Mouse (Mus musculus): ENCODE results near the gene Creb5. TPM values are rescaled to one million over a fixed set of nuclear protein-coding genes. Genes with fewer than 3 reads are reported as not detected.

The Creb5 gene
- total RNA-seq, 1 experiment: 1.1 TPM

DNA sequence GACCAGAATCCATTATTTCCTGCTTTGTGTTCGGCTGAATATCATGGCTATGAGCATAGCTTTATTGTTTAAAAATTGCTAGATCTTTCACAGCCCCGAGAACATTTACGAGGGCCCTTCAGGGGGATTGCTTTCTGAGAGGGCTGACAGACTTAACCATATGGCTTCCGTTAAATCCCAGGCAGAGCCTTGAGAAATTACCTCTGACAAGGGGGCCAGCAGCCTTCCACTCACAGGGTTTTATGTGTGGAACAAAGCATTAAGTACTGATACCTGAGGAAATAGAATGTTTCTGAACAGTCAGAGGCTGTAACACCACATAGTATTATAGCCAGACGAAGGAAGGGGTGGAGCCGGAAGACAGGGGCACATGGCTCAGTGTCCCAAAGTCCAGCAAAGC, 165.2 kb downstream of the Creb5 start:
- Histone ChIP-seq H3K27ac (ENCODE audit: insufficient read depth, low read depth, low read length, poor library complexity, severe bottlenecking) (no peak overlapping the region), H3K4me3 (ENCODE audit: insufficient read depth in 1 of 2, low read depth in 1 of 2, low read length in 2 of 2, poor library complexity in 1 of 2, severe bottlenecking in 1 of 2) (no peak overlapping the region), H3K9ac (ENCODE audit: insufficient read depth, low read depth, low read length, poor library complexity, severe bottlenecking) (no peak overlapping the region), H3K36me3 (ENCODE audit: control insufficient read depth, insufficient read depth, low read length, poor library complexity, severe bottlenecking) (no peaks in the 10 kb centered on the region), H3K4me1 (ENCODE audit: control insufficient read depth in 2 of 2, insufficient read depth in 2 of 2, low read length in 2 of 2, poor library complexity in 1 of 2) (0 out of 4 replicates have a peak, but pooled peaks cover 0 to 2% of the 10 kb centered on the region in 2 experiments), H3K9me3 (ENCODE audit: control insufficient read depth, insufficient read depth, low read depth, low read length) (no peaks in the 10 kb centered on the region)
- DNase-seq (ENCODE audit: low read depth, low spot score): no peak
- in situ Hi-C loops (cut with MboI; ENCODE audit: low sequenced_read_pairs in 2 of 2, unreplicated experiment in 2 of 2): no loop called here
- no peak for TF ChIP-seq ZNF384 (IDR thresholded peaks at IDR 0.05; ENCODE audit: low read depth, low read length)
- no peak for TF ChIP-seq HCFC1 (IDR thresholded peaks at IDR 0.05; ENCODE audit: borderline replicate concordance, insufficient read depth, low read length)
- no peak for TF ChIP-seq ZC3H11A (IDR thresholded peaks at IDR 0.05; ENCODE audit: borderline replicate concordance, low read depth, low read length)
- TF ChIP-seq MAFK (IDR thresholded peaks at IDR 0.05; ENCODE audit: insufficient read depth, low read depth, low read length): no peak
- TF ChIP-seq CHD2 (IDR thresholded peaks at IDR 0.05; ENCODE audit: low read depth, low read length): no peak

DNA sequence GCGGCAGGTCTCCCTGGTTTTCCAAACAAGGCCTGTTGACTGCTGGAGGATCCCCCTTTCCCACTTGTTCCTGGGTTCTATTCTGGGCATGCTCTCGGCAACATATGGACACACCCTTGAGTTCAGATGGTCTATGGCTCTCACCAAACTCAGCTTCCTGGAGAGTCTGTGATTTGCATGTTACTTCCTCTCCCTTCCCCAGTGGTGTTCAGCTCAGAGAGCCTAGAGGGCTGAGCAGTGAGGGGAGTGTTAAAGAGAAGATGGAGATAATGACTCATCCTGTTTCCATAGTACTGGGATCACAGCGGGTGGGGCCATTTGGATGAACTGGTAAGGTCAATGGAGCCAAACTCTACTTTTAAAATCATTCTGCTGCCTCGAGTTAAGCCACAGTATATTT, 168.4 kb downstream of the Creb5 start:
- Histone ChIP-seq H3K9me3 (ENCODE audit: control insufficient read depth, insufficient read depth, low read depth, low read length) (no peaks in the 10 kb centered on the region), H3K9ac (ENCODE audit: insufficient read depth, low read depth, low read length, poor library complexity, severe bottlenecking) (no peak overlapping the region), H3K27ac (ENCODE audit: insufficient read depth, low read depth, low read length, poor library complexity, severe bottlenecking) (no peak overlapping the region), H3K36me3 (ENCODE audit: control insufficient read depth, insufficient read depth, low read length, poor library complexity, severe bottlenecking) (no peaks in the 10 kb centered on the region), H3K4me1 (ENCODE audit: control insufficient read depth in 2 of 2, insufficient read depth in 2 of 2, low read length in 2 of 2, poor library complexity in 1 of 2) (0 out of 4 replicates have a peak, but pooled peaks cover 0 to 2% of the 10 kb centered on the region in 2 experiments), H3K4me3 (ENCODE audit: insufficient read depth in 1 of 2, low read depth in 1 of 2, low read length in 2 of 2, poor library complexity in 1 of 2, severe bottlenecking in 1 of 2) (no peak overlapping the region)
- TF ChIP-seq ZC3H11A (IDR thresholded peaks at IDR 0.05; ENCODE audit: borderline replicate concordance, low read depth, low read length) (no peak), CHD2 (IDR thresholded peaks at IDR 0.05; ENCODE audit: low read depth, low read length) (no peak), ZNF384 (IDR thresholded peaks at IDR 0.05; ENCODE audit: low read depth, low read length) (no peak), MAFK (IDR thresholded peaks at IDR 0.05; ENCODE audit: insufficient read depth, low read depth, low read length) (no peak)
- peak; percentile 13 for DNase-seq (ENCODE audit: low read depth, low spot score)
- in situ Hi-C loops (cut with MboI; ENCODE audit: low sequenced_read_pairs in 2 of 2, unreplicated experiment in 2 of 2): no loop called here

DNA sequence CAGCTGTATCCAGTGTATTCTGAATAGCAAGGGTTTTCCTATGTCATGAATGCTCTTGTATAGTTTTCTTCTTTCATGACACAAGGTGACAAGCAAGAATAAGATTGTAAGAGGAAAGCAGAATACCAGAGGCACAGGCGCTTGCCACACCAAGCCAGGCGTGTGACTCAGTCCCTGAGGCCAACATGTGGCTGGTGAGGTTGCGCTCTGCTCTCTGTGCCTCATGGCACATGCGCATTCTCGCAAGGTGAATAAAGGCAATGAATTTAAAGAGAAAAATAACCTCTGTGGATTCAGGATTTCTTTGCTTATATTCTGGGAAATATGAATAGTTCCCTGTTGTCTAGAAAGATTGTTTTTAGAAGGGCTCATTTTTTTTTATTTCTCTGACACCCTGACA, 169.0 kb downstream of the Creb5 start:
- H3K36me3 ChIP-seq (ENCODE audit: control insufficient read depth, insufficient read depth, low read length, poor library complexity, severe bottlenecking): no peaks in the 10 kb centered on the region
- H3K9ac ChIP-seq (ENCODE audit: insufficient read depth, low read depth, low read length, poor library complexity, severe bottlenecking): no peak overlapping the region
- in situ Hi-C loops (cut with MboI; ENCODE audit: low sequenced_read_pairs in 2 of 2, unreplicated experiment in 2 of 2): no loop called here
- no peak for TF ChIP-seq ZC3H11A (IDR thresholded peaks at IDR 0.05; ENCODE audit: borderline replicate concordance, low read depth, low read length)
- TF ChIP-seq MAFK (IDR thresholded peaks at IDR 0.05; ENCODE audit: insufficient read depth, low read depth, low read length): no peak
- TF ChIP-seq CHD2 (IDR thresholded peaks at IDR 0.05; ENCODE audit: low read depth, low read length): no peak
- TF ChIP-seq HCFC1 (IDR thresholded peaks at IDR 0.05; ENCODE audit: borderline replicate concordance, insufficient read depth, low read length): no peak
- no peak for TF ChIP-seq ZNF384 (IDR thresholded peaks at IDR 0.05; ENCODE audit: low read depth, low read length)
- H3K4me3 ChIP-seq (ENCODE audit: insufficient read depth in 1 of 2, low read depth in 1 of 2, low read length in 2 of 2, poor library complexity in 1 of 2, severe bottlenecking in 1 of 2): no peak overlapping the region
- no peak overlapping the region for H3K27ac ChIP-seq (ENCODE audit: insufficient read depth, low read depth, low read length, poor library complexity, severe bottlenecking)
- 0 out of 4 replicates have a peak, but pooled peaks cover 0 to 2% of the 10 kb centered on the region in 2 experiments for H3K4me1 ChIP-seq (ENCODE audit: control insufficient read depth in 2 of 2, insufficient read depth in 2 of 2, low read length in 2 of 2, poor library complexity in 1 of 2)
- no peaks in the 10 kb centered on the region for H3K9me3 ChIP-seq (ENCODE audit: control insufficient read depth, insufficient read depth, low read depth, low read length)
- DNase-seq (ENCODE audit: low read depth, low spot score): no peak

DNA sequence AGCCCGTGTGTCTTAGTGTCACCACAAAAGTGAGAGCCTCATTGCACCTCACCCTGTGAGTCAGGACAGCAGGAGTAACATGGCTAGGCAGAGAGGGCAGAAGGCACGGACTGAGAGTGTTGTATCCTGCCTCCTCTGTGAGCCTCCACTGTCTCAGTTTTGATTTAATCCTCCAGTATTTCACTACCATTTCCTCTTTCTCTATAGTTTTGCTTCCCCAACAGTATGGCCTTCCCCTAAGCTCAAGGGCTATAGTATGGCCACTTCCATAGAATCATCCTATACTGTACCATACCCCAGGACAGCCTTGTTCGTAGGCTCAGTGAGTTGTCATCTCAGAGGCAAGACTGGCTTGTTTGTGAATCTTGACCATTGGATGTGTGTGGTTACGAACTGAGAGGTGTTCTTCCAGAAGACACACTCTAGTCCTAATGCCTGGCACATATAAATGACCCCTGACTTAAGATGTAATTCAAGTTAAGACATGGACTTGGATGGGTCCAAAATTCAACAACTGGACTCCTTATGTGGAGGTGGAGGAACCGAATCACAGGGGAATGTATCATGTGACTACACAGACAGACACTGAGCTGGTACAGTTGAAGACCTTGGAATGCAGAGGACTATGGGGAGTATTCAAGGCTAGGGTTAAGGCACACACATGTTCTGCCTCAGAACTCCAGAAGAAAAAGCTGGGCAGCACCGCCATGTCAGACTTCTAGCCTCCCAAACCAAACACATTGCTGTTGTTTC, 173.1 kb downstream of the Creb5 start:
- Histone ChIP-seq H3K9me3 (ENCODE audit: control insufficient read depth, insufficient read depth, low read depth, low read length) (no peaks in the 10 kb centered on the region), H3K36me3 (ENCODE audit: control insufficient read depth, insufficient read depth, low read length, poor library complexity, severe bottlenecking) (no peaks in the 10 kb centered on the region), H3K27ac (ENCODE audit: insufficient read depth, low read depth, low read length, poor library complexity, severe bottlenecking) (no peak overlapping the region), H3K4me1 (ENCODE audit: control insufficient read depth in 2 of 2, insufficient read depth in 2 of 2, low read length in 2 of 2, poor library complexity in 1 of 2) (0 out of 4 replicates have a peak, but pooled peaks cover 0 to 1% of the 10 kb centered on the region in 2 experiments), H3K9ac (ENCODE audit: insufficient read depth, low read depth, low read length, poor library complexity, severe bottlenecking) (no peak overlapping the region), H3K4me3 (ENCODE audit: insufficient read depth in 1 of 2, low read depth in 1 of 2, low read length in 2 of 2, poor library complexity in 1 of 2, severe bottlenecking in 1 of 2) (no peak overlapping the region)
- no peak for TF ChIP-seq CHD2 (IDR thresholded peaks at IDR 0.05; ENCODE audit: low read depth, low read length)
- TF ChIP-seq ZC3H11A (IDR thresholded peaks at IDR 0.05; ENCODE audit: borderline replicate concordance, low read depth, low read length): no peak
- TF ChIP-seq HCFC1 (IDR thresholded peaks at IDR 0.05; ENCODE audit: borderline replicate concordance, insufficient read depth, low read length): no peak
- no peak for TF ChIP-seq MAFK (IDR thresholded peaks at IDR 0.05; ENCODE audit: insufficient read depth, low read depth, low read length)
- no peak for TF ChIP-seq ZNF384 (IDR thresholded peaks at IDR 0.05; ENCODE audit: low read depth, low read length)
- in situ Hi-C loops (cut with MboI; ENCODE audit: low sequenced_read_pairs in 2 of 2, unreplicated experiment in 2 of 2): no loop called here
- DNase-seq (ENCODE audit: low read depth, low spot score): no peak
